Mouse (Mus musculus) mature B cell (primary cell): ENCODE data around the gene Micall2.

Experiments used
- in situ Hi-C: fragments of 300-500 bp; cut with MboI; formaldehyde crosslinking; loops from 2 replicates; pipeline ENCODE4 v1.14.3; 2019

The Micall2 gene

DNA sequence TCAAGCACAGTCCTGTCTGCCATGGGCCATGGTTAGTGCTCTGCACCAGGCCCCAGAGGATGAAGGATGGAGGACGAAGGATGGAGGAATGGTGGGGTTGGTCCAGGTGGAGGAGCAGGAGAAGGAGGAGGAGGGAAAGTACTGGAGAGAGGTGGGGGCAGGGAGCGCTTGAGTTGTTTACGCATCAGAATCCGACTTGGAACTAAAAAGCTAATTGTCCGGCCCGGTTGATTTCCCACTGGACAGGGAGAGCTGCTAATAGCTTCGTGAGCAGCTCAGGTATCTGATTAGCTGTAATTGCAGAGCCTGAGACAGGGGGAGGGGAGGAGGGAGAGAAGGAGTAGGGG, 53.5 kb downstream of the Micall2 start:
- in situ Hi-C loops = no loop called here

DNA sequence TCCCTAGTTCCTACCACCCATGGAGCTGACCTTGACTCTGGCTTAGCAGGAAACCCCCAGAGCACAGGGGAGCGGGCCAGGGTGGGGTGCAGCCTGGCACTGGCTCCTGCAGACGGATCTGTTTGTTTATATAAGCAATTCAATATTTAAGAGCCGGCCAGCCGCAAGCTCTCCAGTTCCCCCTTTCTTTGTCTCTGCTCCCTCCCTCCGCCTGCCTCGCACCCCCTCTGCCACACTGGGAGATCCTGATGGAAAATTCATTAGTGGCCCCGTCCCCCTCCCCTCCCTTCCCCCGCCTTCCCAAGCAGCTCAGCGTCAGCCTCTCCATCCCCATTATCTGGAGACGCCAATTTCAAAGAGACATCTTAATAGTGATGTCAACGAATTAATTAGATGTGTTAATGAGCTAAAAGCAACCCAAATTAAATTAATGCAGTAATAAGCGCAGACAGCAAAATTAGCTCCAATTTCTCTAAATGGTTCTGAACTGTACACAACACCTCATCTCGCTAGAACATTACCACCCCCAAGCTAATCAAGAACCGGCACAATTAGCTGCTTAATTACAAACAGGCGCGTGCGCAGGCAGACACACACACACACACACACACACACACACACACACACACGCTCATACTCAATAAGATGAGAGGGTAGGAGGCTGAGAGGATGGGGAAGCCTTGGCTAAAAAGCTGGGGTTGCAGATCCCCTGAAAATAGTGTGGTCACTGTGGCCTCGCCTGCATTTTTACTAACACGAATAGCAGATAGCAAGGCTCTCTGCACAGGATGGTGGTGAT, 54.1 kb downstream of the Micall2 start:
- in situ Hi-C loops = no loop called here

DNA sequence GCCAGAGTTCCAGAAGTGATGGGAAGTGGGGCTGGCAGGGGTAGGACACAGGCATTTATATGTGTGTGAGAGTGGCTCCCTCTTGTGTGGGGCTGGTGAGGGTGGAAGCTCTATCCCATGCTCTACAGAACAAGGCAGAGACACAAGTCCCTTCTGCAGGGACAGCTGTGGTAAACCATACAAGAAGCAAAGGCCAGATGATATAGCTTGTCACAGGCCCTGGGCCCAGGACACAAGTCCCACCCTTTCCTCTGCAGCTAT, 60.5 kb downstream of the Micall2 start:
- in situ Hi-C loops = no loop called here

DNA sequence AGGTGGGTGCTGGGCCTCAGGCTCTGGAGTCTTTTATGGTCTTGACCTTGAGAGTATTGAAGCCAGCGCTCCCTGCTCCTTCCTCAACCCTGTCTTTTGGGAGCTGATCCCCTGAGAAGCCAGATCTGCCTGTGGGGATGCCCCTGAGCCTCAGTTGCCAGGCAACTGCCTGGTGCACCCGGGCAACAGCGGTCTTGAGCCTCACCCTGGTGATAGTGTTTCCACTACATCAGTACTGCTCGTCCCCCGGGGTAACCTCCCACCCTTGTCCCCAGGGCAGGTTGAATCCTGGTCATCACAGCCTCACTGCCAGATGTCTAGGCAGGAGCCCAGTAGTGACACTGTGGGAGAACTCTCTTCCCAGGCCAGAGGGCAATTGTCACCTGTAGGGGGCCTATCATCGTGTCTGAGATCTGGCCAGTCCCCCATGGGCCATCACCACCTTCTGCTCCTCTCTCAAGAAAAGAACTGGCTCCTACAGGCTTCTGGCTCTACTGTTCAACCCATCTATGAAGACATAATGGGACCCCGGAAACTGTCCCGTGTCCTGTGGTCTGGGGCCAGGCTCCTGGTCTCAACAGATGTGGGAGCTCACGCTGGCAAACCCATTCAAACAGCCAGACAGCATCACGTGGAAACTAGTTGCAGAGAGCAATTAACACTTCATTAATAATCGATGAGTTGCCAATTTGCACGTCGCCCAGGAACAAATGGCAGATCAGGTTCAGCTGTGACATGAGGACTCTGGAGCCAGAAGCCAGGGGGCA, 61.0 kb downstream of the Micall2 start:
- in situ Hi-C loops = no loop called here

DNA sequence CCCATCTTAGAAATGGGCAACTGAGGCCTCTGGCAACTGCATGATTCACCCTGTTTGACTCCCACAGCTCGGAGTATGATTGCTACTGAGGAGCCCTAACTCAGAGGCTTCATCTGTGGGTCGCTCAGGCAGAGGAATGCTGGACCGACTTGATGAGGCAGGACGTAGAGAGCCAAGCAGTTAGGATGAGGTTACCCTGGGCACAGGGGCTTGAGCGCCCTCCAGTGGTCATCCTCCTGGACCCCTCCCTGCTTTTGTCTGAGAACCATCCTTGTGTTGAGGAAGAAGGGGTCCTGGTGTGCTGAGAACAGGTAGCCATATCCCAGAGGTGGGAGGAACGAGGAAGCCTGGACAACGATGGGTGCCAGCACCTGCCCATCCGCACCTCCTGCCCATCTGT, 66.8 kb downstream of the Micall2 start:
- in situ Hi-C loops = no loop called here

DNA sequence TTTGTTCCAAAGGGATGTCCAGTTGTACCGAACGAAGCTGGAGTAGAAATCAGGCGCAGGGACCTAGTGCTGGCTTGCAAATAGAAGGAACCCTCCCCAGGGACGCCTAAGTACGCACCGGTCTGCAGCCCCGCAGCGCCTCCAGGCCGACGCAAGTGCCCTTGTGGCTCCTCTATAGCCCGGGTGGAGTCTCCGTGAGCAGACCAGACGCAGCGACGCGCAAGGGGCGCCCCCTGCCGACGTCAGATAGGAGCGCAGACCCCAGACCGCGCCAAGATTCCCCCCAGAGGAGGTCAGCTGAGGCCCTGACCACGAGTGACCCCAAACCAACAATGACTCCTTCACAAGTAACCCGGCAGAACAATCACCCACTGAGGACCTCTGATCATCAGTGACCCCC, 67.6 kb downstream of the Micall2 start:
- in situ Hi-C loops = no loop called here

DNA sequence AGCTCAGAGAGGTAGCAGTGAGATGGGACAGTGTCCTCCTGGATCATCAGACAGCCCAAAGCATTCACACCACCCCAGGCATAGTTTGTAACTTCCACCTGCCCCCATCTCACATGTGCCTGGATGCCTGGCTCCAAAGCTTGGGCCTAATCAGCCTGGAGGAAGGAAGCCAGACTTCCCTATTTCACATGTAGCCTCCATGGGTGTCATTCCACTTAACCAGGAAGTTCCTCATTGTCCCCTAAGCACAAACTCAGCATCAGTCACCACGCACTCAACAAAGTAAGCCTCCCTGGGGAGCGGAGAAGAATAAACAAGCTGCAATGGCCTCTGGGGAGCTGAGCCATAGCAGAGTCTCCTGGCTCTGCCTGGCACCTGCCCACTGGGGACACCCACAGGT, 69.6 kb downstream of the Micall2 start:
- in situ Hi-C loops = no loop called here

DNA sequence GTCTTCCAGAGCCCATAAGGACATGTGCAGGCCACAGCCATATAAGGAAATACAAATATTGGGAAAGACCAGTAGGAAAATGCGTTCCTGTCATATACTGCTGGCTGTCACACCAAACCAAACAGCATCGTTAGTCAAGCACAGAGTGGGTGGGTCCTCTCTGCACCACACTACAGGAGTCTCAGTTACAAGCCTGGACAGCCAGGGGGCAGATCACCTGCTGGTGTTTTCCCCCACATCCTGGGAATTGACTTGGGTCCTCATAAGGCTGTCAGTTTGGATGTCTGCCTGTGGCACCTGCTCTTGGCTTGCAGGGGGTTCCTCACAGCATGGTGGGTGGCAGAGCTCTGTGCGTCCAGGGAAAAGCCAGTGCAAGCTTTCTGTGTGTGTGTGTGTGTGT, 70.8 kb downstream of the Micall2 start:
- in situ Hi-C loops = no loop called here

DNA sequence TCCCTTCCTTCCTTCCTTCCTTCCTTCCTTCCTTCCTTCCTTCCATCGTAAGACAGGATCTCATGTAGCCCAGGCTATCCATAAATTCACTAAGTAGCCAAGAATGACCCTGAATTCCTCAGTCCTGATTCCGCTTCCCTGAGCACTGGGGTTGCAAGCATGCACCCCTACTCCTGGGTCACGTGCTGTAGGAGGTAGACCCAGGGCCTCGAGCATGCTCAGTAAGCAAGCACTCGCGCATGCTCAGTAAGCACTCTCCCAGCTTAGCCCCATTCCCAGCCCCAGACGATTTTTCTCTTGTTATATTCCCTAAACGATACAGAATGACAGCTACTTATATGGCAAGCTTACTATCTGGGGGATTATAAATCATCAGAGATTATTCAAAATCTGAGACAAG, 74.4 kb downstream of the Micall2 start:
- in situ Hi-C loops = no loop called here

DNA sequence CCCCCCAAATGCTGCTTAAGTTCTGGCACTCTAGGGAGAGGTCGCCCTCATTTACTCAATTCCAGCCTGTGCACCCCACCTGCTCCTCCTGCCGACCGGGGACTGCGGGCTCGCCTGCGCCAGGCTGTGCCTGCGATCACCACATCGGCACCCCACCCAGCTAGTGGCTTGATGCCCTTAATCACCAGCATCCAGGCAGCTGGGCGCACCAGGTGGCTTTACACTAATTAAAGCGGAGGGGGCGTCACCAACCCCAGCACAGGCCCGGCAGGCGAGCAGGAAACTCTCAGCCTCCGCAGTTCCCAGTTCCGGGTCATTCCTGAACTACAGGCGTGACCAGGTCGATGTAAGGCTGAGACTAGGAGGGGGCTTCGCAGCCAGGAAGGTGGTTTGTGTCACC, 76.8 kb downstream of the Micall2 start:
- in situ Hi-C loops = no loop called here

DNA sequence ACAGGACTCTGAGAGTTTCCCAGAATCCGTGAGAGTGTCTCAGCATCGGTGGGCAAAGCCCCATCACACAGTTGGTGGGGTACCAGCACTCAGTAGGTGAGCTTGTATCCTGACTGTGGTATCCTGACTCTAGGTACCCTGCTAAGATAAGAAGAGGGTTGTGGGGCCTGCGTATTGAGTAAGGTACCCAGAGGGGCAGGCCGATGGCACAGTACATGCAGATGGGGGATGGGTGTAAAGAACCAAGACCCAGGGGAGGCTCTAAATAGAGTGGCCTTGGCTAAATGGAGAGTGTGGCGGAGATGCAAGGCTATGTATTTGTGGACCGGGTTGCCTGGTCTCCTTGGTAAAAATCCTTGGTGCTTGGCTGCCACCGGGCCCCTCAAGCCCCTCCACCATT, 77.3 kb downstream of the Micall2 start:
- in situ Hi-C loops = no loop called here

DNA sequence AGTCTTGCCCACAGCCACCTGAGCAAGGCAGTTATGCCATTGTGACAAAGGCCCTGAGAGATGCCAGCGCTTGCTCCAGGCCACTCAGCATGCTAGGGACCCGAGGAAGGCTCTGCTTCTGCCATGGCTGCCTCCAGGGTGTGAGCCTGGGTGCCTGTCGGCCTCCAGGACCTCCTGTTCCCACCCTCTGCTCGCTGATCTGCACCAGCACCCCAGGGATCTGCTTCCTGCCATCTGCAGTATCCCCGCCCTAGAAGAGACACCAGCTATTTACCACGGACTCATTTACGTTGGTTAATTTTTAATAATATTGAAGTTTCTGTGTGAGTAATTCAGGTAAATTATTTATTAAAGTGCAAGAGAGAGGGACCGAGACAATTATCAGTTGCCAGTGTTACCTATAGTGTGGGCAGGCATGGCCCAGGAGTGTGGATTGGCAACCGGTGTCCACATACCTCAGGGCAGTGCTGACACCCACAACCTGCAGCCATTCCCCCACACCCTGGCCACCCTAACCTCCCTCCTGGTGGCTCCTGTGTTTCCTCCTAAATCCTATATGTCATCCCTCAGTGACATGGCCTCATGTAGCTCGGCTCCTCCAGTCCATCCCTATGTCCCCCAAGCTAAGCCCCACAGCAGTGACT, 78.1 kb downstream of the Micall2 start:
- in situ Hi-C loops = no loop called here
